Mouse (Mus musculus) neural tube, embryonic 13.5 days (tissue): ENCODE results near the gene Tmem185b. TPM values are rescaled to one million over a fixed set of nuclear protein-coding genes. Genes with fewer than 3 reads are reported as not detected.

Experiments used
- ATAC-seq: fragments of 200-750 bp; cut with Nextera tagmentation; 2 replicates; pipeline ENCODE4 v1.8.0; 2017; ENCODE audit warnings: low read depth, mild to moderate bottlenecking, moderate TSS enrichment, moderate library complexity
- H3K27ac ChIP-seq: fragments of 300-500 bp; sonication (generic); replicated peaks from 2 replicates; pipeline ENCODE4 v1.5.1; 2015; ENCODE audit warnings: moderate library complexity, mild to moderate bottlenecking, inconsistent platforms
- H3K27me3 ChIP-seq: fragments of 300-500 bp; sonication (generic); 2 replicates; pipeline ENCODE4 v1.6.1; 2015; ENCODE audit warnings: mild to moderate bottlenecking, inconsistent platforms
- H3K36me3 ChIP-seq: fragments of 300-500 bp; sonication (generic); 2 replicates; pipeline ENCODE4 v1.6.1; 2015; ENCODE audit warnings: mild to moderate bottlenecking, inconsistent platforms
- H3K4me1 ChIP-seq: fragments of 300-500 bp; sonication (generic); replicated peaks from 2 replicates; pipeline ENCODE4 v1.6.1; 2015; ENCODE audit warnings: inconsistent platforms
- H3K4me2 ChIP-seq: fragments of 300-500 bp; sonication (generic); 2 replicates; pipeline ENCODE4 v1.6.1; 2015; ENCODE audit warnings: inconsistent platforms, mild to moderate bottlenecking, moderate library complexity
- H3K4me3 ChIP-seq: fragments of 300-500 bp; sonication (generic); 2 replicates; pipeline ENCODE4 v1.5.1; 2015; ENCODE audit warnings: mild to moderate bottlenecking, inconsistent platforms
- H3K9ac ChIP-seq: fragments of 300-500 bp; sonication (generic); 2 replicates; pipeline ENCODE4 v1.6.1; 2015; ENCODE audit warnings: moderate library complexity, mild to moderate bottlenecking, inconsistent platforms
- H3K9me3 ChIP-seq: fragments of 300-500 bp; sonication (generic); 2 replicates; pipeline ENCODE4 v1.6.1; 2016; ENCODE audit warnings: inconsistent platforms
- WGBS: fragments of 180-500 bp; shearing (Covaris S2); methylation state at CpG from one replicate; pipeline ENCODE4 v1.1.7; 2015; 5-methylcytosine and 5-hydroxymethylcytosine counted together
- polyA plus RNA-seq: library from polyadenylated mRNA; unstranded; fragments of >200 nt; fragmentation: Nextera tagmentation; extraction: Ambion mirVana; gene quantifications from 2 replicates; pipeline ENCODE4 v1.2.1, GENCODE M21; 2015

The Tmem185b gene
- polyA plus RNA-seq, 1 experiment from 2014 or later = 16.7 TPM

- peak; percentile 97 for ATAC-seq
- peak within 1 kb of the TSS; percentile 79 for H3K9ac ChIP-seq
- peak within 1 kb of the TSS; percentile 71 for H3K27ac ChIP-seq
- WGBS = under 1% methylated on average over 57 of the region's 57 CpGs
- no peaks in the 10 kb centered on the region; the same call in 1 of the 2 replicates for H3K9me3 ChIP-seq
- peak within 1 kb of the TSS; percentile 75 for H3K4me2 ChIP-seq
- peaks cover 33% of the 10 kb centered on the region for H3K4me1 ChIP-seq
- peak within 1 kb of the TSS; percentile 78 for H3K4me3 ChIP-seq
- peaks cover 6% of the 10 kb centered on the region; the same call in 1 of the 2 replicates for H3K36me3 ChIP-seq
- H3K27me3 ChIP-seq = peaks cover 6% of the 10 kb centered on the region; the same call in 1 of the 2 replicates
Observed at GRCm38 (mm10) chr1:119504260-119505062, 21.5 kb upstream of the Tmem185b start, which contains the start of gene Ralb. TSS of gene Ralb (minus strand) at chr1:119504794.

GRCm38 (mm10) chr1:119505951-119506350 lies 20.0 kb upstream of the Tmem185b start:
- H3K9ac ChIP-seq = no peak overlapping the region
- WGBS = 91% methylated on average over 3 of the region's 3 CpGs
- H3K36me3 ChIP-seq = no peaks in the 10 kb centered on the region
- ATAC-seq = no peak
- H3K4me3 ChIP-seq = no peak overlapping the region
- no peak overlapping the region for H3K4me2 ChIP-seq
- H3K27ac ChIP-seq = no peak overlapping the region
- no peaks in the 10 kb centered on the region for H3K9me3 ChIP-seq
- H3K4me1 ChIP-seq = peaks cover 33% of the 10 kb centered on the region
- peaks cover 6% of the 10 kb centered on the region; the same call in 1 of the 2 replicates for H3K27me3 ChIP-seq

- H3K4me2 ChIP-seq = no peak overlapping the region
- no peak for ATAC-seq
- no peaks in the 10 kb centered on the region for H3K36me3 ChIP-seq
- H3K4me3 ChIP-seq = no peak overlapping the region
- H3K9me3 ChIP-seq = no peaks in the 10 kb centered on the region
- peaks cover 20% of the 10 kb centered on the region for H3K4me1 ChIP-seq
- H3K27ac ChIP-seq = peak overlapping the region; percentile 61; the same call in 1 of the 2 replicates
- no peak overlapping the region for H3K9ac ChIP-seq
- peaks cover 6% of the 10 kb centered on the region; the same call in 1 of the 2 replicates for H3K27me3 ChIP-seq
- WGBS = 43% methylated on average over 4 of the region's 4 CpGs
Observed at GRCm38 (mm10) chr1:119508548-119508947, 17.4 kb upstream of the Tmem185b start.

GRCm38 (mm10) chr1:119509474-119509873 lies 16.5 kb upstream of the Tmem185b start:
- Histone ChIP-seq H3K36me3 (no peaks in the 10 kb centered on the region), H3K4me2 (no peak overlapping the region), H3K9me3 (no peaks in the 10 kb centered on the region), H3K4me1 (peaks cover 13% of the 10 kb centered on the region), H3K9ac (no peak overlapping the region), H3K27ac (no peak overlapping the region), H3K27me3 (peaks cover 6% of the 10 kb centered on the region; the same call in 1 of the 2 replicates), H3K4me3 (no peak overlapping the region)
- 81% methylated on average over 7 of the region's 7 CpGs for WGBS
- no peak for ATAC-seq

GRCm38 (mm10) chr1:119510409-119510808 lies 15.6 kb upstream of the Tmem185b start:
- H3K9ac ChIP-seq = no peak overlapping the region
- no peaks in the 10 kb centered on the region for H3K9me3 ChIP-seq
- ATAC-seq = no peak
- no peak overlapping the region for H3K4me2 ChIP-seq
- peaks cover 6% of the 10 kb centered on the region; the same call in 1 of the 2 replicates for H3K4me1 ChIP-seq
- no peaks in the 10 kb centered on the region for H3K36me3 ChIP-seq
- no peak overlapping the region for H3K4me3 ChIP-seq
- 73% methylated on average over 9 of the region's 9 CpGs for WGBS
- 0 out of 2 replicates have a peak overlapping the region, but pooled peaks have one; percentile 13 for H3K27ac ChIP-seq
- H3K27me3 ChIP-seq = peaks cover 6% of the 10 kb centered on the region; the same call in 1 of the 2 replicates

- Histone ChIP-seq H3K36me3 (no peaks in the 10 kb centered on the region), H3K4me1 (0 out of 2 replicates have a peak, but pooled peaks cover 4% of the 10 kb centered on the region), H3K9ac (no peak overlapping the region), H3K4me3 (no peak overlapping the region), H3K27ac (0 out of 2 replicates have a peak overlapping the region, but pooled peaks have one; percentile 13), H3K4me2 (no peak overlapping the region), H3K9me3 (no peaks in the 10 kb centered on the region), H3K27me3 (peaks cover 6% of the 10 kb centered on the region; the same call in 1 of the 2 replicates)
- 74% methylated on average over 8 of the region's 8 CpGs for WGBS
- no peak for ATAC-seq
Observed at GRCm38 (mm10) chr1:119510857-119511256, 15.1 kb upstream of the Tmem185b start.

GRCm38 (mm10) chr1:119518060-119518459 lies 7.9 kb upstream of the Tmem185b start:
- peaks cover 7% of the 10 kb centered on the region for H3K4me1 ChIP-seq
- H3K9me3 ChIP-seq = no peaks in the 10 kb centered on the region
- WGBS = 79% methylated on average over 7 of the region's 7 CpGs
- H3K9ac ChIP-seq = no peak overlapping the region
- ATAC-seq = no peak
- H3K4me2 ChIP-seq = no peak overlapping the region
- H3K4me3 ChIP-seq = no peak overlapping the region
- H3K36me3 ChIP-seq = no peaks in the 10 kb centered on the region
- H3K27ac ChIP-seq = no peak overlapping the region
- no peaks in the 10 kb centered on the region for H3K27me3 ChIP-seq

GRCm38 (mm10) chr1:119518786-119519185 lies 7.2 kb upstream of the Tmem185b start:
- H3K27ac ChIP-seq = no peak overlapping the region
- H3K4me3 ChIP-seq = no peak overlapping the region
- no peak overlapping the region for H3K4me2 ChIP-seq
- no peak for ATAC-seq
- no peak overlapping the region for H3K9ac ChIP-seq
- H3K9me3 ChIP-seq = no peaks in the 10 kb centered on the region
- H3K36me3 ChIP-seq = no peaks in the 10 kb centered on the region
- H3K4me1 ChIP-seq = peaks cover 7% of the 10 kb centered on the region
- no peaks in the 10 kb centered on the region for H3K27me3 ChIP-seq

GRCm38 (mm10) chr1:119519286-119519685 lies 6.7 kb upstream of the Tmem185b start:
- no peaks in the 10 kb centered on the region for H3K27me3 ChIP-seq
- no peak overlapping the region for H3K4me3 ChIP-seq
- no peak overlapping the region for H3K4me2 ChIP-seq
- H3K9me3 ChIP-seq = no peaks in the 10 kb centered on the region
- no peak for ATAC-seq
- H3K9ac ChIP-seq = no peak overlapping the region
- no peaks in the 10 kb centered on the region for H3K36me3 ChIP-seq
- H3K4me1 ChIP-seq = peaks cover 8% of the 10 kb centered on the region
- H3K27ac ChIP-seq = no peak overlapping the region
- 84% methylated on average over 6 of the region's 6 CpGs for WGBS

GRCm38 (mm10) chr1:119521029-119521428 lies 4.9 kb upstream of the Tmem185b start:
- Histone ChIP-seq H3K36me3 (no peaks in the 10 kb centered on the region), H3K4me1 (peaks cover 22% of the 10 kb centered on the region), H3K9ac (no peak overlapping the region), H3K4me2 (no peak overlapping the region), H3K27ac (no peak overlapping the region), H3K9me3 (no peaks in the 10 kb centered on the region), H3K27me3 (no peaks in the 10 kb centered on the region), H3K4me3 (no peak overlapping the region)
- 21% methylated on average over 2 of the region's 2 CpGs for WGBS
- ATAC-seq = no peak

GRCm38 (mm10) chr1:119521681-119522080 lies 4.3 kb upstream of the Tmem185b start:
- peaks cover 27% of the 10 kb centered on the region for H3K4me1 ChIP-seq
- H3K27ac ChIP-seq = no peak overlapping the region
- no peaks in the 10 kb centered on the region for H3K9me3 ChIP-seq
- H3K9ac ChIP-seq = no peak overlapping the region
- H3K4me3 ChIP-seq = no peak overlapping the region
- 79% methylated on average over 7 of the region's 7 CpGs for WGBS
- no peak overlapping the region for H3K4me2 ChIP-seq
- ATAC-seq = no peak
- H3K27me3 ChIP-seq = no peaks in the 10 kb centered on the region
- 0 out of 2 replicates have a peak, but pooled peaks cover under 1% of the 10 kb centered on the region for H3K36me3 ChIP-seq

GRCm38 (mm10) chr1:119522726-119523125 lies 3.2 kb upstream of the Tmem185b start:
- Histone ChIP-seq H3K9me3 (no peaks in the 10 kb centered on the region), H3K4me3 (no peak overlapping the region), H3K9ac (no peak overlapping the region), H3K27ac (no peak overlapping the region), H3K4me2 (no peak overlapping the region), H3K36me3 (peaks cover 11% of the 10 kb centered on the region), H3K27me3 (no peaks in the 10 kb centered on the region), H3K4me1 (peaks cover 37% of the 10 kb centered on the region)
- no peak for ATAC-seq
- 89% methylated on average over 4 of the region's 4 CpGs for WGBS
